Mouse (Mus musculus) neutrophil, adult 65 days (primary cell): ENCODE data around the gene Nupl1. TPM values are rescaled to one million over a fixed set of nuclear protein-coding genes. Genes with fewer than 3 reads are reported as not detected.

Experiments
- total RNA-seq: library from RNA; stranded (reverse); gene quantifications from 2 replicates; pipeline ENCODE4 v1.2.4, GENCODE M21; 2023

Gene Nupl1
- total RNA-seq = not detected in 2 replicates

GRCm38 (mm10) chr14:60251281-60252003 lies at the start of gene Nupl1, which contains the start of gene Gm49336:
Gene Nupl1 (minus strand): TSS chr14:60251431.
Gene Gm49336 (minus strand): TSS chr14:60251507.

GRCm38 (mm10) chr14:60264990-60265876 lies 14.0 kb upstream of the Nupl1 start, which contains the start of gene Mtmr6:
Gene Mtmr6 (plus strand): TSS chr14:60265228.

GRCm38 (mm10) chr14:60196884-60197283 lies 54.3 kb downstream of the Nupl1 start, which contains the start of gene Atp8a2:
Gene Atp8a2 (minus strand): TSS chr14:60197179.

Other genes starting within 250 kb of the Nupl1 start
- 0.70 and 6.0 TPM in 2 replicates for gene Atp8a2, start 54.3 kb downstream of the Nupl1 start, total RNA-seq
- gene Gm49336, start 76 bp upstream of the Nupl1 start, total RNA-seq = 41.5 and 55.4 TPM in 2 replicates
- 86.4 and 112 TPM in 2 replicates for gene Mtmr6, start 13.8 kb upstream of the Nupl1 start, total RNA-seq
- gene Amer2, start 121.8 kb upstream of the Nupl1 start, total RNA-seq = 27.1 and 38.4 TPM in 2 replicates